Mouse (Mus musculus) forebrain, embryonic 11.5 days (tissue): ENCODE measurements at regions not wholly inside any gene's neighbourhood (a gene's known extent, or its start where the extent isn't known, plus 50 kb on each side); places are given as distances from the start of the nearest gene placed in this dataset.

Experiments
- ATAC-seq: fragments of 200-750 bp; cut with Nextera tagmentation; replicated peaks from 2 replicates; pipeline ENCODE4 v1.8.0; 2017; ENCODE audit warnings: moderate TSS enrichment; ENCODE audit not compliant: low FRiP score
- DNase-seq: peaks from one replicate; pipeline ENCODE4 v3.0.0-alpha.2; 2017; ENCODE audit warnings: low spot score
- H3K27ac ChIP-seq: fragments of 300-500 bp; sonication (generic); 2 replicates; pipeline ENCODE4 v1.5.1; 2014; ENCODE audit warnings: low read depth, low read length
- H3K27me3 ChIP-seq: fragments of 300-500 bp; sonication (generic); 2 replicates; pipeline ENCODE4 v1.6.1; 2014; ENCODE audit warnings: mild to moderate bottlenecking, low read length, mixed read lengths; ENCODE audit not compliant: control insufficient read depth, insufficient read depth
- H3K36me3 ChIP-seq: fragments of 300-500 bp; sonication (generic); 2 replicates; pipeline ENCODE4 v1.6.1; 2014; ENCODE audit warnings: mild to moderate bottlenecking, low read length, moderate library complexity, mixed read lengths; ENCODE audit not compliant: control insufficient read depth, insufficient read depth
- H3K4me1 ChIP-seq: fragments of 300-500 bp; sonication (generic); replicated peaks from 2 replicates; pipeline ENCODE4 v1.6.1; 2014; ENCODE audit warnings: low read length, mixed read lengths; ENCODE audit not compliant: control insufficient read depth, insufficient read depth
- H3K4me2 ChIP-seq: fragments of 300-500 bp; sonication (generic); 2 replicates; pipeline ENCODE4 v1.6.1; 2014; ENCODE audit warnings: low read depth, mild to moderate bottlenecking, low read length, moderate library complexity, mixed read lengths; ENCODE audit not compliant: severe bottlenecking
- H3K4me3 ChIP-seq: fragments of 300-500 bp; sonication (generic); 2 replicates; pipeline ENCODE4 v1.5.1; 2014; ENCODE audit warnings: low read depth, low read length
- H3K9ac ChIP-seq: fragments of 300-500 bp; sonication (generic); 2 replicates; pipeline ENCODE4 v1.6.1; 2014; ENCODE audit warnings: low read length
- H3K9me3 ChIP-seq: fragments of 300-500 bp; sonication (generic); 2 replicates; pipeline ENCODE4 v1.6.1; 2016; ENCODE audit warnings: low read length, mixed read lengths; ENCODE audit not compliant: control insufficient read depth
- WGBS: fragments of 180-500 bp; shearing (Covaris S2); extraction: QIAGEN DNeasy Blood & Tissue Kit; methylation state at CpG from one replicate; pipeline ENCODE4 v1.1.7; 2014; 5-methylcytosine and 5-hydroxymethylcytosine counted together

DNA sequence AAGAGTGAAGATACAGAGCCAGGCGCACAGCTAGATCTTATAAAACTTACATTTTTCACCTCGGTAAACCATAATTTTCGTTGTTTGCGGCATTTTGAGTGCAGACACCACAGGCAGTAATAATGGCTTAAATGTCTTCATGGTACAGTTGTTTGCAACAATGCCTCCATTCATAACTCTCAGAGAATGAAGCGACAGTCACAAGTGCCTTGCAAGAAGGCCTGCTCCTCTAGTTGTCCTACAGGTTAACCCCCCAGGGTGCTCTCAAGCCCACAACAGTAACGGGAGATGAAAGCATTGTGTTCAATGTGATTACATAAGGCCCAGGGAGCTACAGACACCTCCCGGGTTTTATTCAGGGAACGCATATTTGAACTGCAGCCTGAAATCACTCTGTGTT, 150.1 kb upstream of the Fat1 start:
- Histone ChIP-seq H3K9ac (no peak overlapping the region), H3K4me1 (peaks cover 3% of the 10 kb centered on the region; the same call in 1 of the 2 replicates), H3K9me3 (no peaks in the 10 kb centered on the region), H3K36me3 (no peaks in the 10 kb centered on the region), H3K27me3 (no peaks in the 10 kb centered on the region), H3K27ac (no peak overlapping the region), H3K4me3 (no peak overlapping the region), H3K4me2 (no peak overlapping the region)
- 31% methylated on average over 8 of the region's 8 CpGs for WGBS
- no peak for DNase-seq
- peak; percentile 44; the same call in 1 of the 2 replicates for ATAC-seq

DNA sequence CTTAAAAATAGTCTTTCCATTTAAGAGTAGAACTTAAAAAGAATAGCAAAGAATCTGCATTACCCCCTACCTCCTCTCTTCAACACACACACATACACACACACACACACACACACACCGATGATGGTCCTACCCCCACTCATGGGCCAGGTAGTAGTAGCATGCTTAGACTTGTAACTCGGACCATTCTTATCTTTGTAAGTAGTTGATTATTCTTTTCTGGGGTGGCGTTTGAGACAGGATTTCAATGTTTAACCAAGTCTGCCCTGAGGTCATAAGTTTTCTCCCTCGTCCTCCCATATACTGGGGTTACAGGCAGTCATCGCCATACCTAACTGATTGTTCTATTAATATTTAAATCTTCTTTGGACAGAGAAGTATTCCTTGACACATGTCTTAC, 148.5 kb upstream of the Fat1 start:
- whole genome bisulfite sequencing, result 89% methylated on average over 5 of the region's 5 CpGs
- ATAC-seq (no peak), DNase-seq (no peak)
- Histone ChIP-seq H3K9ac (no peak overlapping the region), H3K9me3 (no peaks in the 10 kb centered on the region), H3K27ac (no peak overlapping the region), H3K4me1 (peaks cover 3% of the 10 kb centered on the region; the same call in 1 of the 2 replicates), H3K4me3 (no peak overlapping the region), H3K27me3 (no peaks in the 10 kb centered on the region), H3K36me3 (no peaks in the 10 kb centered on the region), H3K4me2 (no peak overlapping the region)

DNA sequence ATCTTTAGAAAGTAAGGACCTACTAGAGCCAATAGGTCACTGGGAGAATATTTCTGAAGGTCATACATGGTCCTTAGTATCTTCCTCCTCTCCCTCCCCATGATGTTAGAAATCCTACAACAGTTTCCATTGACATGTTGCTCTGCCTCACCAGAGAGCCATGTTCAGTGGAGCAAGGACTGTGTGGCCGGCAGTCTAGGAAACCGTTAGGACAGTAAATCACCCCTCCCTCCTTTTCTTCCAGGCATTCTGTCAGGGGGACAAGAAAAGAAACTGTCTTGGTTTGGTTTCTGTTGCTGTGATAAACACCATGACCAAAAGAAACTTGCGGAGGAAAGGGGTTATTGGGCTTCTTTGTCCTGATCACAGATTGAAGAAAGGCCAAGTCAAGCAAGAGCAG, 147.0 kb upstream of the Fat1 start:
- Histone ChIP-seq H3K9ac (no peak overlapping the region), H3K4me3 (no peak overlapping the region), H3K36me3 (no peaks in the 10 kb centered on the region), H3K27ac (no peak overlapping the region), H3K27me3 (no peaks in the 10 kb centered on the region), H3K4me2 (no peak overlapping the region), H3K4me1 (peaks cover 3% of the 10 kb centered on the region; the same call in 1 of the 2 replicates), H3K9me3 (no peaks in the 10 kb centered on the region)
- DNase-seq (no peak), ATAC-seq (no peak)
- WGBS, result 88% methylated on average over 3 of the region's 3 CpGs

DNA sequence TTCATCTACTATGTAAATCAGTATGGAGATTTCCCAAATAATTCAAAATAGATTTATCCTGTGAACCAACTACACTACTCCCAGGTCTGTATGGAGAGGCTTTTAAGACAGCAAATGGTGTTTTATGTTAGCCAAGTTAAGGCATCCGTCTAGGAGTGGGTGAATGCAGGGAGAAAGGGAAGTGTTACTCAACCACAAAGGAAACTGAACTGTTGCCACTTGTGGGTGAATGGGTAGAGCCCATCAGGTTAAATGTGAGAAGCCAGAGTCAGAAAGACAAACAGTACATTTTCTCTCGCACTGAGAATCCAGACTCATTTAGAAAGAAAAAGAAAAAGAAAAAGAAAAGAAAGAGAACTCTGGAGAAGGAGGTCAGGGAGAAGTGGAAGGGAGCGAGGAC, 135.7 kb upstream of the Fat1 start:
- H3K9me3 ChIP-seq, result no peaks in the 10 kb centered on the region
- WGBS, result 84% methylated on average over 3 of the region's 3 CpGs
- no peaks in the 10 kb centered on the region for H3K27me3 ChIP-seq
- no peak overlapping the region for H3K4me3 ChIP-seq
- H3K36me3 ChIP-seq, result no peaks in the 10 kb centered on the region
- H3K4me1 ChIP-seq, result no peaks in the 10 kb centered on the region
- no peak overlapping the region for H3K27ac ChIP-seq
- DNase-seq (no peak), ATAC-seq (no peak)
- H3K9ac ChIP-seq, result no peak overlapping the region
- H3K4me2 ChIP-seq, result no peak overlapping the region

DNA sequence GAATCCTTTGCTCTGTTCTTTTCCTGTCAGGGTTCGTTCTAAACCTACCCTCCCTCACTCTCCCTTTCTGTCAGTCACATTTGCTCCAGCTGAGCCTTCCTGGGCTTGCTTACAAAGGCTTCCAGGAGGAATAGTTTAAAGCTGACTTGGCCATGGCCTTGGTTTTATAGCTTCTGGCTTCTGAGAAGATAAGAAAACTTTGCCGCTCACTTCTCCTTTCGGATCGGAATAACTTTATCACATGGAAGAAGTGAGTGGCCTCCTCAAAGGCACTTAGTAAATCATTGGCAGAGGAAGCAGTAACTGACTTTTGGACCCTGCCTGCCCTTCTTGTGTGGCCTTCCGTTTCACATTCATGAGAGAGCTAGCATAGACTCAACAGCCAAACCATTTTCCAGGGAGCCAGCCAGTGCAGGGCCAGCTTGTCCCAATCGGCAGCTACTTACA, 134.4 kb upstream of the Fat1 start:
- H3K4me2 ChIP-seq, result no peak overlapping the region
- ATAC-seq (no peak), DNase-seq (no peak)
- no peak overlapping the region for H3K27ac ChIP-seq
- no peak overlapping the region for H3K9ac ChIP-seq
- H3K4me3 ChIP-seq, result no peak overlapping the region
- H3K9me3 ChIP-seq, result no peaks in the 10 kb centered on the region
- no peaks in the 10 kb centered on the region for H3K4me1 ChIP-seq
- no peaks in the 10 kb centered on the region for H3K27me3 ChIP-seq
- WGBS, result 78% methylated on average over 6 of the region's 6 CpGs
- no peaks in the 10 kb centered on the region for H3K36me3 ChIP-seq

DNA sequence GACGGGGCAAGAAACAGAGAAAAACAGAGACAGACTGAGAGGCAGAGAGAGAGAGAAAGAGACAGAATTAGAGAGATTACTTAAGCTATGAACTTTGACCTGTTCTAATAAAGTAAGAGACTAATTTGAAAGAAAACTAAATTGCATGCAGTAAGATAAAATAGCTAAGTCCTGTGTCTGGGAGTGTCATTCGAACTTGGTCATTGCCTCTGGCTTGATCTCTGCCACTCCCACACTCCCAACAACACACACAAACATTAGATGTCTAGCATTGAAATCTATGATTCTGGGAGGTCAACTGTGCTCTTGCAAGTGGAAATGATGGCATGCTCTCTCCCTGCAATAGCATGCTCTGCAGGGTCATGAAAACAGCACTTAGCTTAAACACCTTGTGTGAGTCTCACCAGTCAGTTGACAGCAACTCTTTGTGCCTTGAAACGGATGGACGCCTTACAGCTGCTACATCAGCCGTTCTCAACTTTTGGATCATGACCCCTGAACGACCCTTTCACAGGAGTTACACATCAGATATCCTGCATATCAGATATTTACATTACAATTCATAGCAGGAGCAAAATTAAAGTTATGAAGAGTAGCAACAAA, 133.5 kb upstream of the Fat1 start:
- Histone ChIP-seq H3K9ac (no peak overlapping the region), H3K9me3 (no peaks in the 10 kb centered on the region), H3K4me1 (no peaks in the 10 kb centered on the region), H3K27ac (no peak overlapping the region), H3K36me3 (no peaks in the 10 kb centered on the region), H3K4me2 (no peak overlapping the region), H3K27me3 (no peaks in the 10 kb centered on the region), H3K4me3 (no peak overlapping the region)
- 60% methylated on average over 6 of the region's 6 CpGs for WGBS
- no peak for ATAC-seq
- DNase-seq, result no peak

DNA sequence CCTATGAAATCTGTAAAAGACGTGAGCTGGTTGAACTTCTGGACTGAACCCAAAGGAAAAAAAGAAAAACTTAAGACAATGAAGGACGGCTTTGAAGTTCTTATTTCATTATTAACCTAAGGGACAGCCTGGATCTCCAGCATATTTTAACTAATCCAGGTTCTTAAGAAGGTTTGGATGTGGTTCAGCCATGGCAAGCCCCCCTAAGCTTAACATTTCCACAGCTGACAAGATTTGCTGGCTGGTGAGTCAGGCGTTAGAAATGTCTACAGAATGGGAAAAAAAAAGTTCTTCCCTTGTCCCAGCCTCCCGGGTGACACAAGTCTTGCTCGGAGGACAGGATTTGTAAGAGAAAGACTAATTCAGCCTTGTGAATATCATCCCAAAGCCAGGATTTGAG, 132.9 kb upstream of the Fat1 start:
- no peak for DNase-seq

DNA sequence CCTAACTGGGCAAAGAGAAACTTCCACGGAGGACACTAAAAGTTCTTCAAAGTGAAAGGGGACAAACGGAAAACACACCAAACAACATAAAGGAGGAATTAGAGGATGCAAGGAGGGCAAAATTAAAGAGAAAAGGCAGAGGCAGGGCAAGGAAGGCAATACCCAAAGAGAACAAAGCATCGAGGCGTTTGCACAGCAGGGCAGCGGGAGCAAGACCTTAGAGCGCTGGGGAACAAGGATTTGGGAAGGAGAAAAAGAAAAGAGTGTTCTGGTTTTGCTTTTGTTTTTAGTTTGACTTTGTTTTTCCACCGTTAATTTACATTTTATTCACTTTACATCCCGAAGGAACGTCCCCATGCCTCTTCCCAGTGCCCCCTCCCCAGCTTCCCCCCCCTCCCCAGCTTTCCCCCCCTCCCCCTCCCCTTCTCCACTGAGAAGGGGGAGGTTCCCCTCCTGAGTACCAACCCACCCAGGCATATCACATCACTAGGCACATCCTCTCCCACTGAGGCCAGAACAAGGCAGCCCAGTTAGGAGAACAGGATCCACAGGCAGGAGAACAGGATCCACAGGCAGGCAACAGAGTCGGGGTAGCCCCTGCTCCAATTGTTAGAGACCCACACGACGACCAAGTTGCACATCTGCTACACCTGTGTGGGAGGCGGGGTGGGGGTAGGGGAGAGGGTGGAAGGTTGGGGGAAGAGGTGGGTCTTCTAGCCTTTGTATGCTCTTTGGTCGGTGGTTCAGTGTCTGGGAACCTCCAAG, 130.7 kb upstream of the Fat1 start:
- H3K36me3 ChIP-seq, result no peaks in the 10 kb centered on the region
- H3K9ac ChIP-seq, result no peak overlapping the region
- no peaks in the 10 kb centered on the region for H3K9me3 ChIP-seq
- H3K27me3 ChIP-seq, result no peaks in the 10 kb centered on the region
- H3K4me1 ChIP-seq, result 0 out of 2 replicates have a peak, but pooled peaks cover 2% of the 10 kb centered on the region
- DNase-seq (no peak), ATAC-seq (no peak)
- no peak overlapping the region for H3K4me2 ChIP-seq
- WGBS, result 19% methylated on average over 14 of the region's 14 CpGs
- H3K27ac ChIP-seq, result no peak overlapping the region
- H3K4me3 ChIP-seq, result no peak overlapping the region

More for the DNA sequence above, 132.9 kb upstream of the Fat1 start:
- WGBS, result 59% methylated on average over 5 of the region's 5 CpGs
- Histone ChIP-seq H3K36me3 (no peaks in the 10 kb centered on the region), H3K4me2 (no peak overlapping the region), H3K27ac (no peak overlapping the region), H3K27me3 (no peaks in the 10 kb centered on the region), H3K4me3 (no peak overlapping the region), H3K9me3 (no peaks in the 10 kb centered on the region), H3K9ac (no peak overlapping the region), H3K4me1 (no peaks in the 10 kb centered on the region)
- ATAC-seq, result no peak
